Mouse (Mus musculus): ENCODE measurements around the gene Amh. TPM values are rescaled to one million over a fixed set of nuclear protein-coding genes. Genes with fewer than 3 reads are reported as not detected.

Amh gene
- total RNA-seq (2021) = under 1 TPM; 0.57 to 0.79 TPM
- long read RNA-seq, experiment 1, partial matches to known transcripts = 1 of 1 reads
- long read RNA-seq, experiment 1, other reads (novel, unspliced or antisense) = 0 of 1 reads
- long read RNA-seq, experiment 2 = 0 reads

DNA sequence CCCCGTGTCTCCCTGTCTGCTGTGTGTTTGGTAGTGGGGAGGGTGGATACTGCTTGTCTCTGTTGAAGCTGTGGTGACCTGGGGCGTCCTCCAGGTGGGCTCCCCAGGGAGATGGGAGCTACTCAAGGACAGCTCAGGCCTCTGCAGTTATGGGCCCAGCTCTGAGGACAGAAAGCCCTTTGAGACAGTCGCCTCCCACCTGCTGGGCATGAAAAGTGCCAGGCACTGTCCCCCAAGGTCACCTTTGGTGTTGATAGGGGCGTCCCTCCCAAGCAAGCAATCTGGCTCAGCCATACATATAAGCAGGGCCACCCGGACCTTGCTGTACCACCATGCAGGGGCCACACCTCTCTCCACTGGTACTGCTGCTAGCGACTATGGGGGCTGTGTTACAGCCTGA is at the start of gene Amh:
Amh (plus strand) TSS at position 328 of the 400 bp plus-strand sequence.
- no peak for DNase-seq

DNA sequence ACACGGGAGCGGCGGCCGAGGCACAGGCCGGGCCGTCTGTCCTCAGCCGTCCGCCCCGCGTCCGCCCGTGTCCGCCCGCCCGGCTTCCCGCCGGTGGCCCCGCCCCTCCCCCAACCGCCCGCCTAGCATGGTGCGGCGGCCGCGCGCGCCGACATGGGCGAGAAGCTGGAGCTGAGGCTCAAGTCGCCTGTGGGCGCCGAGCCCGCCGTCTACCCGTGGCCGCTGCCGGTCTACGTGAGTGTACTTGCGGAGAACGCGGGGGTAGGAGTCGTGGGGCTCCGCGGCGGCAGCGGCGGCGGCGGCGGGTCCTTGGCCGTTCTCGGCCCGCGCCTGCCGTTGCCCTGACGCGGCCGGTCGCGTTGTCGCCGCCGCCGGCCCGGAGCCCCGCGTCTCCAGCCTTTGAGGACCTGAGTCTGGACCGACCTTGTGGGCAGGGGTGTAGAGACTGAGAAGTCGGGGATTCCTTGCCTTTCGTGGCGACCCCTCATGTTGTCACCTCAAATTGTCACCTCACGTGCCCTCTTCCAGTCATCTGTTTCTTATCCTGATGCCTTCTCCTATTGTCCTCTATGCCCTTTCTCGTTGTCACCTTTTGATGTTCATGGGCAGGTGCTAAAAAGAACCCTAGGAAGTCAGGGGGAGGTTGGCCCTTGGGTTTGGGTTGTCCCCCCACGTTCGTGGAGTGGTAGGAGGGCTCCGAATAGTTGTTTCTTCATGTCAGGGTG is 49.6 kb upstream of the Amh start:
- no peak for DNase-seq

DNA sequence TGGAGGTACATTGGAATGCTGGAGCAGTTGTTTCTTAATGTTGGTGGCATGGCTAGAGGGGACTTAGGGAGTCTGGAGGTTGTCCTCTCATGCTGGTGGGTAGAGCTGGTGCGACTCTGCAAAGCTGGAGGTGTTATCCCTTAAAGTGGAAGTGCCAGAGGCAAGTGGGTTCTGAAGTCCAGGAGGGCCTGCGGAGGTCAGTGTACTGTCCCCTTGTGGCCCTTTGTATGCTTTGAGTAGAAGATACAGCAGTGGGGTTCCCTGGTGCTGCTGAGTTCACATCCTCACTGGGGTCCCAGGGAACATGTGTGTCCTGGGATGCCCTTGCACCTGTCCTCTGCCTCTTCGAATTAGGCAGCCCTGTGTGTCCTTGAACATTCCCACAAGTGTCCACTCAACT is 48.9 kb upstream of the Amh start:
- no peak for DNase-seq

DNA sequence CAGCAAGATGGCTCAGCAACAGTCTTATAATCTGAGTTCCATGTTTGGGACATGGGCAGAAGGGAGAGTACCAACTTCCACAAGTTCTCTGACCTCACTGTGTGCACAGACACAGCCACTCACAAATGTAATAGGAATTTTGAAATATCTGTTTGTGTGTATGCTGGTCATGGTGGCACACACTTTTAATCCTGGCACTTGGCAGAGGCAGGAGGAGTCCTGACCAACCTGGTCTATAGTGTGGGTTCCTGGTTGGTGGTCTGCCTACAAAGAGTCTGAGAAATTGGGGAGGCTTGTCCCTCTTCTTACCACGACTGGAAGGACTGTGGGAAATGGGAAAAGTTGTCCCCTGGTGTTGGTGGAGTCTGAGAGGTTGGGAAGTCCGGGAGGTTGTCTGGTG is 48.5 kb upstream of the Amh start:
- DNase-seq = no peak

DNA sequence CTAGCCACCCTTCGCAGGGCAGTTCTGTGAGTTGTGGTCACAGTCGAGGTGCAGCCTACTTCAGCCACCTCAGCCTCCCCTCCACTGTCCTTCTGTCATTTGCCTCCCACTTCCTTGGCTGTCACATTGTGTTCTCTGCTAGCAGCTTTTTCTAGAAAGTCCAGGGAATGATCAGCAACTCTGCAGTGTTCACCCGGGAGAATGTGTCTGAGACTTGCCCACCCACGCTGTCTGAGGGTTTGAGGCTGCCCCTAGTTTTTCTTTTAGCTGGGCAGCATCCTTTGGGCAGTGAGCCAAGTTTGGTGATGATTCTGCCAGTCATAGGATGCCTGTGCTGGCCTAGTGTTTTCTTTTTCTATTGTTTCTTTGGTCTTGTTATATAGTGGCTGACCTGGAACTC is 48.1 kb upstream of the Amh start:
- no peak for DNase-seq

DNA sequence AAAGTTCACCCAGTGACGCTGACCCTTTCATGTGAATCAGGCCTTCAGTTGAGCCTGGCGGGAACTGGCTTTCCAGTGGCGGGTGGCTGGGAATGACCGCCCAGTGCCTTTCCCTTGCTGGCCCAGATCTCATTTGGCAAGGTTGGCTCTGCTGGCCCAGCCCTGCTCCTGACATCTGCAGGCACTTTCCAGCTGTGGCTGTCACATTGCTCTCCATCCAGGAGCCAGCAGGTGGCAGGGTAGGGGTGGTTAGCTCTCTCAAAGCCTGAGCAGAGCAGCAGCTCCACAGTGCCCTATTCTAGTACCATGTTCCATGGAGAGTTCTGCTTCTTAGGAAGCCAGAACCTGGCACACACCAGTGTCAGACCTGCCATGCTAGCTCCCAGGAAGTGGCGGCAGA is 47.3 kb upstream of the Amh start:
- peak; percentile 90 for DNase-seq

DNA sequence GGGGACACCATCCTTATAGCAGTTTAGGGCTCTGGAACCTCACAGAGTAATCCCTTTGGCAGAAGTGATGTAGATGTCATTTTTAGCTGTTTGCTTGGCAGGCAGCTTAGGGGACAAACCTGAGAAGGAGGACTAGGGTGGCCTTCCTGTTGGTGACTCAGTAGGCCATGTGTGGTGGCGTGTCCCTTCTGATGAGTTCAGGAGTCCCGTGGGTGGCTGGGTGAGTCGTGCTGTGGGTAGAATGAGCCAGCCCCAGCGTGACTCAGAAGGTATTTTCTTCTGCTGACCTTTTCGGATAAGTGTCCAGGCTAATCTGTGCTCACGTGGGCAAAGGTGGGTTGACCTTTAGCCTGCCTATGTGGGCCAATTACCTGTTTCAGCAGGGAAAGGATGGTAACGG is 46.4 kb upstream of the Amh start:
- peak; percentile 69 for DNase-seq

DNA sequence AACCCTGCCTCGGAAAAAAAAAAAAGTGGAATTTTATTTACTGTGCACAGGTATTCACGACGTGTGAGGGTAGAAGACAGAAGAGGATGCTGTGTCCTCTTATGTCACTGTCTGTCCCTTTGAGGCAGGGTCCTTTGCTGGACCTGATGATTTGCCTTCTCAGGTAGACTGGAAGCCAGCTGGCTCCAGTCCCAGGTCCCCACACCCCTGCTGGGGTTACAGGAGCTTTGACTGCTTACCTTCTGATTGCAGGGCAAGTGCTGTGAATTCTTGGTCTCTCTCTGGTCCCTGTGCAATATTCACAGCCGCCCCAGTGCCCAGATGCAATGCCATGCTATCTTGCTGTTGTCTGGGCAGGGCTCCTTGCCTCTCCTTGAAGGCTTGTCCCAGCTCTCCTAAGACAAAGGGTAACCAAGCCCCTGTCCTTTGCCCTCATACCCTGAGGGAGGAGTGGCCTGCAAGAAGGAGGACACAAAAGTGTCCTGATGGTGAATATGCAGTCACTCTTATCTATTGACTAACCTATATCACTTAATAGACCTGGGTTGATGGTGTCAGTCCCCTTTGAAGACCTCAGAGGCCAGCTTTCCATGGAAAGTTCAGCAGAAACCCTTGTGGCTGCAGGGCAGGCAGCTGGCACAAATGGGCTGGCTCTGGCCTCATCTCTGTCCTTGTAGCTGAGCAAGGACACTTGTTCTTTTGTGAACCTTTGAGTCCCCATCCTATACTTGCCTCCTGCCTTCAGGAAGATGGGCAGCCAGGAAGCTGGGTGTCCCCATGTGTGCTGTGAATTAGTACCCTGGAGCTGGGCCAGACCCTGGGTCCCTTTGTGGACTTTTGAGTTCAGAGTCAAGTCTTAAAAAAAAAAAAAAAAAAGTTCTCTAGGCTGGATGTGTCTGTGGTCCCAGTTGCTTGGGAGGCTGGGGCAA is 44.2 kb upstream of the Amh start:
- peak; percentile 54 for DNase-seq

DNA sequence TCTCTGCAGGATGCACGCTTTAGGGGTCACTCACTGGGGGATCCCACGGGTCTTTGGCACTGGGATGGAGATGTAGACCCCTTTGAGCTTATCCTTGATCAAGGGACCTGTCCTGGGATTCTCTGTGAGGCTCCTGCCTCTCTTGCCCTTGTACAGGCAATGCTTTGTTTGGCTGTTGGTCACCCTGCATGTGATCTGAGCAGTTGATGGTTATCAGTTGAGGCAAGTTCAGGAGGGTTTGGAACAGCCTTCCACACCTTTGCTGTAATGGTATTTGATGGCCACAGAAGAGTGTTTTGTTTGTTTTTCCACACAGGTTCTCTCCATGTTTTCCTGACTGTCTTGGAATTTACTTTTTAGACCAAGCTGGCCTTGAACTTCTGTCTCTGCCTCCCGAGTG is 43.2 kb upstream of the Amh start:
- DNase-seq = no peak

DNA sequence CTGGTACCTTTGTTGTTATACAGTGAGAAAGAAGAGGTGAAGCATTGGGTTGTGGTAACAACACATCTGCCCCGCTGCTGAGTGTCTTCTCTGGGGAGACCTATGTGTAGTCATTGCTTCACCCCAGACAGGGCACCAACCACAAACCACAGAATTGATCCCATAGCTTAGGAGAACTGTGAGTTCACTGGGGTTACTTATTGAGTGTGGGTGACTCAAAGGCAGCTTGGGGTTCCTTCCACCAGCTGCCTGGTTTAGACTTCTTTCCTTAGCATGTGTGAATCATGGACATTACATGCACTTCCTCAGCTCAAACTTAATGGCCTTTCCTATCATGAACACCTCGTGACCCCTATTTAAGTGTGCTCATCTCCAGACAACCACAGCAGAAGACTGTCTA is 41.5 kb upstream of the Amh start:
- DNase-seq = no peak

DNA sequence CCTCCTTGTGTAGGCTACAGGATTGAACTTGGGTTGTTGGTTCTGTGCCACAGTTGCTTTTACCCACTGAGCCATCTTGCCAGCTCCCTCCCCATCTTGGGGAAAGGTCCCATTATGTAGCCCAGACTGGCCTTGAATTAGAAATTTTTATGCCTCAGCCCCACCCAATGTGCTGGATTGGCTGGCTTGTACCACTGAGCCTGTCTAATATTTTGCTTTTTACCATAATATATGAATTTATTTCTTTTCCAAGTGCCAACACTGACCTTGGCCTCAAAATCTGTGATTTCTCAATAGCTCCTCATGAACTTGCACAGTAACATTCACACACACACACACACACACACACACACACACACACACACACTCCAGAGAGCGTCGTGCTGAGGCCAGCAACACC is 39.3 kb upstream of the Amh start:
- peak; percentile 70 for DNase-seq

DNA sequence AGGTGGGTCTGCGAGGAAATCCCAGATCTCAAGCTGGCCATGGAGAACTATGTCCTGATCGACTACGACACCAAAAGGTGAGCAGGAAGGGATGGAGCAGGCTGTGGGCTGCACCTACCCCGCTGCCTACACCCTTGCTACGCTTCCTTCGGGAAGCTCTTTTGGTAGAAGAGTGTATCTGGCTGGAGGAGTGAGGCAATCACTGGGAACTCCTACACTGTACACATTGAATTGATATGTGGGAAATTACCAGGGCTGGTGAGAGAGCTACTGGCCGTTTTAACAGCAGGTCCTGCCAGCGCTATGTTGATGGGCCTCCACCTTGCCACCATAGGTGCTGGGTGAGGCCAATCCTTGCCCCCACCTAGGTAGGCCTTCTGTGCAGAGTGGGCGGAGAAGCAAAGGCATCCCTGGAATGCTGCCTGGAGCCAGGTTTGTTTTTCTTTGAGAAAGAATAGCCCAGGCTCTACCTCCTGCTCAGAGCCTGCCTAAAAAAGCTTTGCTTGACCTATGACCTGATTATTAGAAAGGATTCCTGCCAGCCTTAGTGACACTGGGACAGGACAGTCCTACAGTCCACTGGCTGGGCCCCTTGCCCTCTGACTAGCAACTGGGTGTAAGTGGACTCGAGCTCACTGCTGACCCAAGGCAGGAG is 38.8 kb upstream of the Amh start:
- no peak for DNase-seq

DNA sequence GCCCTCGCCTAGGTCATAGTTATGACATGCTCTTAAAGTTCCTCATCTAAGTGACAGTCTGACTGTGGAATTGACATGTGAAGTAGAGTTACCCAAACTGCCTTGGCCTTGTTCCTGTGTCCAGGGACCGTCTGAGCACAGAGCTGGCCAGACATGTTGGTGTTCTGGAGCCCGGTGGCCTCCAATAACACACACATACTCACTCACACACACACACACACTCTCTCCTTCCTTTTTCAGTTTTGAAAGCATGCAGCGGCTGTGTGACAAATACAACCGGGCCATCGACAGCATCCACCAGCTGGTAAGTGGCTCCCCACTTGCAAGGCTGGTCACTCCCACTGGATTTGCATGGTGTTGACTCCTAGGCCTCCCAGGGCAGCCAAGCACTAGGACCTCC is 36.7 kb upstream of the Amh start:
- DNase-seq = no peak

DNA sequence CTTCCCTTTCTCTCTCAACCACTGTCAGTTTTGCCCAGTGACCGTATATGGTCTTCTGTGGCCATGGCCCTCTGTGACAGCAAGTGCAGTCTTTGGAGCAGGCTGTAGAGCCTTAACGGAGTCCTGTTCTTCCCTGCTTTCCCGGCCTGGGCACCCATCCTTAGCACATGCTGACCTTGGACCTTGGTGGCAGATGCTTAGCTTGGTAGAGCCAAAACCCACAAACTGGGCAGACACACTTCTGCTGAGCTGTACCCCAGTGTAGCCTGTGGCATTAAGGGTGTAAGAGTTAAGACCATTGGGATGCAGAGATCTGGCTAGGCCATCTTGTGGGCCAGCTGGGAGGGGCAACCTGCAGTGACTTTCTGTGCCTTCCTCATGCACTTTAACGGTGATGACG is 31.2 kb upstream of the Amh start:
- no peak for DNase-seq

DNA sequence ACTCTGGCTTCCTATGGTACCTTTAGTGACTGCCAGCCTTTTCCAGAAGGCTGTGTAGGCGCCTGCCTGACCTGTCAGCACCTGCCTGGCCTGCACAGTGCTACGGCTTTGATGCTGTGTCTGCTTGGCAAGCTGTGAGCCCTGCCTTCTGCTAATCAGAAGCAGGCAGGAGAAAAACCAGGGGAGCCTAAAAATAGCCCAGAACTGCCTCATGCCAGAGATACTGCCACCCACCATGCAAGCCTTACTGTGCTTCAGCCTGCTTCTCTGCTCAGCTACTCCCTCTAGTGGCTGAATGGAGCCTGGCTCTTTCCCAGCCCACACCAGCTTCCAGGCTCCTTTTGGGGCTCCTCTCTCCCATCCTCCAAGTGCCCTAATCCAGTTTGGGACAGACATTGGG is 30.5 kb upstream of the Amh start:
- DNase-seq = peak; percentile 88

DNA sequence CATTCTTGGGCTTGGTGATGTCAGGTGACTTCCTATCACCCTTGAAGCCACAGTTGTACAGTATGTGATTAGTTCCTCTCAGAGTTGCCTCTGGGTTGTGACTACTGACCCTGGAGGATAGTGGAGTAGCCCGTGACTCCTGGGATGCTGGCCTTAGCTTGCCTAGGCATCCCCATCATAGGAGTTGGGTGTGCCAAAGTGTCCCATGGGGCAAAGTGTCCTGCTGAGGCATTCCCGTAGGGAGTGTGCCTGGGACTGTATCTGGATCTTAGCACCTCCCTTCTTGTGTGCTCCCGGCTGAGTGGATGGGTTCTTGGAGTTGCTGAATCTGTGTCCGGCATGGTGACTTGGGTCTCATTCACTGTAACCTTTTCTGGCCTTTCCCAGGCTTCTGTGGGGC is 30.1 kb upstream of the Amh start:
- DNase-seq = no peak

DNA sequence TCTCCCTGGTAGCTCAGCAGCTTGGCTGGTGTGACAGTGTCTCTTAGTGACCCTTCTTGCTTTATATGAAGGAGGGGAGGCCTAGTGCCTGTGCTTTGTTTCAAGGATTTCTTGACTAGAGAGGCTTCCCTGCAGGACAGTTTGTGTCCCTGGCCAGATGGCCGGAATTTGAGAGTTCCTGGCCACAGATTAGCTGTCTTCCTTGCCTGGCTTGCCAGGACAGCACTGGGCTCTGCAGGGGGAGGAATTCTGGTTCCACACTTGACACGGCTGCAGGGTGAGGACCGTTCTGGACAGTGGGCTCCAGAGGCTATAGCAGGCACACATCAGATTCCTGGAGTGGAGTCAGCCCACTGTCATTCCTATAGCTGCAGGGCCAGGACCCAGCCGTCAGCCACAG is 29.3 kb upstream of the Amh start:
- DNase-seq = no peak

DNA sequence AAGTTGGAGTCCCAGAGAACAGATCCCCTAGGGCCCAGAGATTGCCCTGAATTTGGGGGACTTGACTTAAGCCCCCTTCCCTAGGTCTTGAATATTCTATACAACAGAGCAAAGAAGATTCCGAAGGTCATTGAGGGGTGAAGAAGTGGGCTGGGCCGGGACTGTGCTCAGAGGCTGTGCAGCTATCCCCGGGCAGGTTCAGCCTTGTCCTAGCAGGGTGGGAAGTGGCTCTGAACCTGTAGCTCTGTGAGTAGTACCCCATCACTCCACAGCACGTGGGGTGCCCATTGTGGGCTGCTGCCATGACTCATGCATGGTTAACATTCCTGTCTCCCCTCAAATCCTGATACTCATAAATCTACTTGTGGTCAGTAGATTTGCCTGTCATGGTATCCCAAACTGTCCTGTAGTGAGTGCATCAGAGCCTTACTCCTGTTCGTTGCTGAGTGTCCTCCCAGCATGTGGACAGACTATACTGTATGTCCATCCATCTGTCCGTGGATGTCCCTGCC is 28.6 kb upstream of the Amh start:
- no peak for DNase-seq

DNA sequence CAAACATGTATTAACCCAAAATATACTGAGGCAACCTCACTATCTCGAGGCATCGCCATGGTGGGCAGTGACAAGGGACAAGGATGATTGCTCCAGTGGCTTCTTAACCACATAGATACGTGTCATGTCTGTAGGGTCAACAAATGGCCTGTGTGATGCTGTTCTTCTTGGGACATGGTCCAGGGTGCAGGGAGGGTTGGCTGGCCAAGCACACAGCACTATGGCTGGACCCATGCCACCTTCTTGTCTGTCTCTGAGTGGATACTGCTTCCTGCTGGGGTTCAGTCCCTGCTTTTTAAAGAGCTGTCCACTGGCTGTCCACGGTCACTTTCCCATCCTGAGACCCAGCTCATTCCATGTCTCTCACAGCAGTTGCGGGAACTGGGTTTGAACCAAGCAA is 27.9 kb upstream of the Amh start:
- no peak for DNase-seq

DNA sequence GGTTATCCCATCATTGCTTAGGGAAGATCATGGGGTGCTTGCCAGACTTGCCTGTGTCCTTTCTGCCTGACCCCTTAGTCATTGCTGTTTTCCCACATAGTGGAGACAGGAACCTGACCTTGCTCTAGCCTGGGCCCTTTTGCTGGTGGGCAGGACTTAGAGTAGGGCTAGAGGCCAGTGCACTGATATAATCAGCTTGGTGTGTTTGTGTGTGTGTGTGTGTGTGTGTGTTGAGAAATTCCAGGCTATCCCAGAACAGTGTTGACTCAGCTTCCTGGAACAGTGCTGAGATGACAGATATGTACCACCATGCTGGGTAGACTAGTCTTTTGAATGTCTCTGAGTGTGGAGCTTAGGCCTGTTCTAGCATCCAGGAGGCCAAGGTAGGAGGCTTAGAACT is 25.5 kb upstream of the Amh start:
- peak; percentile 54 for DNase-seq

DNA sequence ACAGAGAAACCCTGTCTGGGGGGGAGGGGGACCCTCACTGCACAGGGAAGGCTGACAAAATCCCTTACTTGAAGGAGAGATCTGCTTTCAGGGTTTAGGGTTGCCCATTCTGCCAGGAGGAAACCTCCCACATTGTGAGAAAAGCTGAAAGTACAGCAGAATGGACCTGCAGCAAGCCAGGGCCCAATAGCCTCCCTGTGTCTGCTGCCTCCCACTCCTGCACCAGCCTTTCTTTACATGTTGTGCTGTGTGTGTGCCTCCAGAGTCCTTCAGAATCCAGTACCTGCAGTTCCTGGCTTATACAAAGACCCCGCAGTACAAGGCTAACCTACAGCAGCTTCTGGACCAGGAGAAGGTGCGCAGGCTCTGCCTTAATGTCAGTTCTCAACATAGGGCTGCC is 20.7 kb upstream of the Amh start:
- DNase-seq = no peak

DNA sequence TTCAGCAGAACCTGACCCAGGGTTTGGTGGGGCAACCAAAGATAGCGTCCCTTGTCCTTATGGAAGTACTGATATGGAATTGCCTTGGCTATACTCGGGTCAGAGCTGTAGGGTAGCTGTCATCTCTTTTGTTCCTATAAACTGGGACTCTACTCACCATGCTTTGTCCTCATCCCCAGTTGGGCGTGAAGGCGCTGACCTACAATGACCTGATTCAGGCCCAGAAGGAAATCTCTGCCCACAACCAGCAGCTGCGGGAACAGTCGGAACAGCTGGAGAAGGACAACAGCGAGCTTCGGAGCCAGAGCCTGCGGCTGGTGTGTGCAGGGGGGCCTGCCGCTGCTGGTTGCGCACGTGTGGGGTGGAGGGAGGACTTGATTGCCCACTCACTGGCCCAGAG is 20.2 kb upstream of the Amh start:
- DNase-seq = no peak

DNA sequence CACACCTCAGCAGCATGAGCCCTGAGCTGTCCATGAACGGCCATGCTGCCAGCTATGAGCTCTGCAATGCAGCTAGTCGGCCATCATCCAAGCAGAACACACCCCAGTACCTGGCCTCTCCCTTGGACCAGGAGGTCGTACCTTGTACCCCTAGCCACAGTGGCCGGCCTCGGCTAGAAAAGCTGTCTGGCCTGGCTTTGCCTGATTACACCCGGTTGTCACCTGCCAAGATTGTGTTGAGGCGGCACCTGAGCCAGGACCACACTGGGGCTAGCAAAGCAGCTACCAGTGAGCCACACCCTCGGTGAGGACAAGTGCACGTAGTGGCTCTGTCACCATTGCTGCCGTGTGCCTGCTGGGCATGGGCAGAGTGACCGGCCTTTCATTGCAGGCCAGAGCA is 19.1 kb upstream of the Amh start:
- DNase-seq = no peak

Data from adrenal gland, postnatal 10 days (tissue).